Mouse (Mus musculus): ENCODE data around the gene Kif15.

Gene Kif15

GRCm38 (mm10) chr9:123031496-123032246, 80.8 kb downstream of the Kif15 start:
- TF ChIP-seq GATA4 (IDR thresholded peaks at IDR 0.05; ENCODE audit: insufficient replicate concordance, low read length): no peak

- no peak for TF ChIP-seq GATA4 (IDR thresholded peaks at IDR 0.05; ENCODE audit: insufficient replicate concordance, low read length)
Observed at GRCm38 (mm10) chr9:123034426-123034825, 83.6 kb downstream of the Kif15 start, which contains the start of gene Tgm4. Gene Tgm4 (plus strand): TSS chr9:123034726.

GRCm38 (mm10) chr9:123047665-123048064, 96.8 kb downstream of the Kif15 start:
- no peak for TF ChIP-seq GATA4 (IDR thresholded peaks at IDR 0.05; ENCODE audit: insufficient replicate concordance, low read length)

GRCm38 (mm10) chr9:123058724-123059292, 108.0 kb downstream of the Kif15 start:
- no peak for TF ChIP-seq GATA4 (IDR thresholded peaks at IDR 0.05; ENCODE audit: insufficient replicate concordance, low read length)

- TF ChIP-seq GATA4 (IDR thresholded peaks at IDR 0.05; ENCODE audit: insufficient replicate concordance, low read length): no peak
Observed at GRCm38 (mm10) chr9:123060172-123060571, 109.3 kb downstream of the Kif15 start.

All from liver, adult (tissue).